Mouse (Mus musculus): Measurements from ENCODE around the gene Kif24.

- no peak for TF ChIP-seq ZNF384 (IDR thresholded peaks at IDR 0.05; ENCODE audit: low read depth, low read length)
- TF ChIP-seq CHD2 (IDR thresholded peaks at IDR 0.05; ENCODE audit: low read depth, low read length) = no peak
Measured at GRCm38 (mm10) chr4:41352758-41353157, 111.9 kb downstream of the Kif24 start.
